Mouse (Mus musculus) MEL (cell line): Measurements from ENCODE around the gene Klhdc8a. TPM values are rescaled to one million over a fixed set of nuclear protein-coding genes. Genes with fewer than 3 reads are reported as not detected.

ENCODE experiments used
- DNase-seq: peaks from one replicate; pipeline ENCODE4 v3.0.0; 2011; ENCODE audit warnings: low read depth, low spot score
- H3K27ac ChIP-seq: 2 replicates; pipeline ENCODE4 v1.5.1; 2012; ENCODE audit warnings: low read depth, mild to moderate bottlenecking, control low read depth, low read length, moderate library complexity; ENCODE audit not compliant: control insufficient read depth
- H3K27me3 ChIP-seq, 2 experiments: fragments of 150-350 bp in 1 of 2; sonication (generic) in 1 of 2; 2 replicates each; pipeline ENCODE4 v1.6.1; 2012; ENCODE audit warnings: low read length in 2 of 2, mild to moderate bottlenecking in 2 of 2, improper control_type of control experiment in 1 of 2, moderate library complexity in 1 of 2; ENCODE audit not compliant: insufficient read depth in 2 of 2, control insufficient read depth in 1 of 2
- H3K36me3 ChIP-seq, 2 experiments: 2 replicates each; pipeline ENCODE4 v1.6.1; 2012 to 2014; ENCODE audit warnings: low read length in 2 of 2, improper control_type of control experiment in 1 of 2, inconsistent platforms in 1 of 2, mild to moderate bottlenecking in 1 of 2; ENCODE audit not compliant: insufficient read depth in 2 of 2, control insufficient read depth in 1 of 2
- H3K4me1 ChIP-seq, 2 experiments: fragments of 150-350 bp in 1 of 2; sonication (generic) in 1 of 2; 2 replicates each; pipeline ENCODE4 v1.6.1; 2012; ENCODE audit warnings: low read length in 2 of 2, improper control_type of control experiment in 1 of 2, mild to moderate bottlenecking in 1 of 2; ENCODE audit not compliant: insufficient read depth in 2 of 2, control insufficient read depth in 1 of 2
- H3K4me3 ChIP-seq, 2 experiments: fragments of 150-350 bp in 1 of 2; sonication (generic) in 1 of 2; 2 replicates each; pipeline ENCODE4 v1.5.1; 2012; ENCODE audit warnings: low read depth in 2 of 2, low read length in 2 of 2, mild to moderate bottlenecking in 2 of 2, moderate library complexity in 2 of 2, control low read depth in 1 of 2, improper control_type of control experiment in 1 of 2; ENCODE audit not compliant: control insufficient read depth in 1 of 2, insufficient read depth in 1 of 2
- H3K79me2 ChIP-seq: 2 replicates; pipeline ENCODE4 v1.6.1; 2012; ENCODE audit warnings: mild to moderate bottlenecking, low read length, moderate library complexity; ENCODE audit not compliant: control insufficient read depth, poor library complexity, insufficient read depth
- H3K9ac ChIP-seq: 2 replicates; pipeline ENCODE4 v1.6.1; 2012; ENCODE audit warnings: low read depth, mild to moderate bottlenecking, control low read depth, low read length, moderate library complexity; ENCODE audit not compliant: control insufficient read depth, poor library complexity, severe bottlenecking
- H3K9me3 ChIP-seq: fragments of 150-350 bp; sonication (generic); replicated peaks from 2 replicates; pipeline ENCODE4 v1.6.1; 2012; ENCODE audit warnings: mild to moderate bottlenecking, low read length, improper control_type of control experiment, moderate library complexity; ENCODE audit not compliant: insufficient read depth
- BHLHE40 ChIP-seq: IDR thresholded peaks from 2 replicates; pipeline ENCODE4 v1.6.1; 2012; ENCODE audit warnings: low read depth, mild to moderate bottlenecking, inconsistent platforms, low read length, improper control_type of control experiment, borderline replicate concordance
- CTCF ChIP-seq, 3 experiments: IDR thresholded peaks in 2 of 3; conservative IDR thresholded peaks in 1 of 3; 2 replicates each; pipeline ENCODE4 v1.5.1; 2011 to 2012; ENCODE audit warnings: low read length in 3 of 3, low read depth in 2 of 3, mild to moderate bottlenecking in 2 of 3, improper control_type of control experiment in 1 of 3, inconsistent platforms in 1 of 3, mixed read lengths in 1 of 3, moderate library complexity in 1 of 3; ENCODE audit not compliant: control insufficient read depth in 1 of 3, insufficient read depth in 1 of 3, poor library complexity in 1 of 3, severe bottlenecking in 1 of 3
- EP300 ChIP-seq, 2 experiments: IDR thresholded peaks; 2 replicates each; pipeline ENCODE4 v1.6.1; 2011; ENCODE audit warnings: improper control_type of control experiment in 2 of 2, low read length in 2 of 2, low read depth in 1 of 2, mild to moderate bottlenecking in 1 of 2
- ETS1 ChIP-seq: IDR thresholded peaks from 2 replicates; pipeline ENCODE4 v1.6.1; 2012; ENCODE audit warnings: low read depth, mild to moderate bottlenecking, inconsistent platforms, low read length, improper control_type of control experiment, moderate library complexity
- GABPA ChIP-seq: IDR thresholded peaks from 2 replicates; pipeline ENCODE4 v1.6.1; 2012; ENCODE audit warnings: low read depth, mild to moderate bottlenecking, inconsistent platforms, low read length, improper control_type of control experiment, moderate library complexity
- GATA1 ChIP-seq: IDR thresholded peaks from 2 replicates; pipeline ENCODE4 v1.6.1; 2011; ENCODE audit warnings: low read depth, low read length, improper control_type of control experiment
- JUND ChIP-seq: IDR thresholded peaks from 2 replicates; pipeline ENCODE4 v1.6.1; 2011; ENCODE audit warnings: low read depth, mild to moderate bottlenecking, improper control_type of control experiment, low read length
- MAFK ChIP-seq: IDR thresholded peaks from 2 replicates; pipeline ENCODE4 v1.6.1; 2011; ENCODE audit warnings: low read depth, mild to moderate bottlenecking, low read length, improper control_type of control experiment, borderline replicate concordance
- MAX ChIP-seq: IDR thresholded peaks from 2 replicates; pipeline ENCODE4 v1.6.1; 2011; ENCODE audit warnings: low read length, improper control_type of control experiment
- MAZ ChIP-seq: IDR thresholded peaks from 2 replicates; pipeline ENCODE4 v1.6.1; 2012; ENCODE audit warnings: low read depth, mild to moderate bottlenecking, inconsistent platforms, low read length, improper control_type of control experiment
- MEF2A ChIP-seq: IDR thresholded peaks from 2 replicates; pipeline ENCODE4 v1.6.1; 2014; ENCODE audit warnings: low read depth, mild to moderate bottlenecking, inconsistent platforms, low read length, improper control_type of control experiment; ENCODE audit not compliant: poor library complexity, insufficient replicate concordance, severe bottlenecking; ENCODE audit errors: extremely low read depth
- MXI1 ChIP-seq: IDR thresholded peaks from 2 replicates; pipeline ENCODE4 v1.6.1; 2011; ENCODE audit warnings: mild to moderate bottlenecking, low read depth, low read length, improper control_type of control experiment
- MYB ChIP-seq: IDR thresholded peaks from 2 replicates; pipeline ENCODE4 v1.6.1; 2011; ENCODE audit warnings: mild to moderate bottlenecking, low read depth, low read length, improper control_type of control experiment
- NELFE ChIP-seq: IDR thresholded peaks from 2 replicates; pipeline ENCODE4 v1.6.1; 2011; ENCODE audit warnings: low read depth, low read length, improper control_type of control experiment
- NRF1 ChIP-seq: IDR thresholded peaks from 2 replicates; pipeline ENCODE4 v1.6.1; 2014; ENCODE audit warnings: low read depth, mild to moderate bottlenecking, inconsistent platforms, low read length, improper control_type of control experiment, moderate library complexity; ENCODE audit not compliant: poor library complexity, insufficient read depth, severe bottlenecking
- POLR2A ChIP-seq, 2 experiments: IDR thresholded peaks; 2 replicates each; pipeline ENCODE4 v1.6.1; 2011 to 2012; ENCODE audit warnings: low read length in 2 of 2, mild to moderate bottlenecking in 2 of 2, control low read depth in 1 of 2, improper control_type of control experiment in 1 of 2, low read depth in 1 of 2, moderate library complexity in 1 of 2; ENCODE audit not compliant: control insufficient read depth in 1 of 2, insufficient read depth in 1 of 2, poor library complexity in 1 of 2
- POLR2AphosphoS2 ChIP-seq: IDR thresholded peaks from 2 replicates; pipeline ENCODE4 v1.6.1; 2011; ENCODE audit warnings: low read length, improper control_type of control experiment
- SIN3A ChIP-seq: IDR thresholded peaks from 2 replicates; pipeline ENCODE4 v1.6.1; 2012; ENCODE audit warnings: low read length, improper control_type of control experiment, inconsistent platforms
- SMC3 ChIP-seq: IDR thresholded peaks from 2 replicates; pipeline ENCODE4 v1.6.1; 2011; ENCODE audit warnings: low read depth, low read length, improper control_type of control experiment
- TBP ChIP-seq: IDR thresholded peaks from 2 replicates; pipeline ENCODE4 v1.8.0; 2011; ENCODE audit warnings: low read depth, low read length, improper control_type of control experiment
- USF1 ChIP-seq: IDR thresholded peaks from 2 replicates; pipeline ENCODE4 v1.6.1; 2014; ENCODE audit warnings: low read depth, mild to moderate bottlenecking, inconsistent platforms, low read length, improper control_type of control experiment, moderate library complexity
- USF2 ChIP-seq, 2 experiments: IDR thresholded peaks; 2 replicates each; pipeline ENCODE4 v1.6.1; 2011 to 2012; ENCODE audit warnings: improper control_type of control experiment in 2 of 2, low read length in 2 of 2, borderline replicate concordance in 1 of 2, inconsistent platforms in 1 of 2, low read depth in 1 of 2, mild to moderate bottlenecking in 1 of 2; ENCODE audit not compliant: insufficient read depth in 1 of 2
- ZC3H11A ChIP-seq: IDR thresholded peaks from 2 replicates; pipeline ENCODE4 v1.6.1; 2012; ENCODE audit warnings: low read depth, mild to moderate bottlenecking, inconsistent platforms, low read length, improper control_type of control experiment
- ZKSCAN1 ChIP-seq: IDR thresholded peaks from 2 replicates; pipeline ENCODE4 v1.6.1; 2012; ENCODE audit warnings: low read depth, mild to moderate bottlenecking, inconsistent platforms, low read length, improper control_type of control experiment, moderate library complexity
- ZMIZ1 ChIP-seq: IDR thresholded peaks from 2 replicates; pipeline ENCODE4 v1.6.1; 2012; ENCODE audit warnings: low read depth, mild to moderate bottlenecking, inconsistent platforms, low read length, improper control_type of control experiment, moderate library complexity
- polyA plus RNA-seq, 2 experiments: library from polyadenylated mRNA; stranded (reverse) in 1 of 2; unstranded in 1 of 2; fragments of >175 nt in 1 of 2; fragments of >200 nt in 1 of 2; gene quantifications; 2 replicates each; pipeline versions ENCODE4 v1.2.1 to v1.2.4; 2012; ENCODE audit warnings: low replicate concordance in 2 of 2, low read depth in 1 of 2; ENCODE audit not compliant: insufficient read length in 2 of 2, insufficient read depth in 1 of 2, missing spikeins in 1 of 2
- total RNA-seq: library from RNA; depleted of rRNA; stranded (reverse); fragments of 300-350 nt; gene quantifications from 2 replicates; pipeline ENCODE4 v1.2.3, GENCODE M21; 2012

The Klhdc8a gene
- total and polyA plus RNA-seq, 3 experiments: not detected

DNA sequence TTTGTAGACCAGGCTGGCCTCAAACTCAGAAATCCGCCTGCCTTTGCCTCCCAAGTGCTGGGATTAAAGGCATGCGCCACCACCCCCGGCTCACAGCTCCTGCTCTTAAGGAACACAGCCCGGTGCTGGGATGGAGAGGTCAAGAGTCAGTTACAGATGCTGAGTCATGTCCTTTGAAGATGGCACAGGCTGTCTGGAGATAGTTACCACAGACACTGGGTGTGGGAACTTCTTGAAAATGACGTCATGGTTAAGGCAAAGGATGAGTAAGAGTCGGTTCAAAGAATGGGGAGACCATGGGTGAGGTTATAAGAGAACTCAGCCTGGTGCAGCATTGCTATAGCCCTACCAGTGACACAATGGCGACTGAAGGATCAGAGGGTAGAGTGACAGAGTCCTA, 33.8 kb upstream of the Klhdc8a start:
- Histone ChIP-seq H3K36me3 (peaks cover 0 to 4% of the 10 kb centered on the region in 2 experiments; a peak in 2 of 4 replicates), H3K79me2 (no peaks in the 10 kb centered on the region), H3K4me3 (no peak overlapping the region), H3K9ac (no peak overlapping the region), H3K27ac (no peak overlapping the region), H3K9me3 (no peaks in the 10 kb centered on the region), H3K4me1 (peaks cover 0 to 6% of the 10 kb centered on the region in 2 experiments; a peak in 2 of 4 replicates), H3K27me3 (peaks cover 0 to 2% of the 10 kb centered on the region in 2 experiments; a peak in 1 of 4 replicates)
- TF ChIP-seq CTCF (IDR thresholded peaks at IDR 0.05 in 2 of 3, conservative IDR thresholded peaks at IDR 0.05 in 1 of 3; ENCODE audit: control insufficient read depth in 1 of 3, insufficient read depth in 1 of 3, low read depth in 2 of 3, low read length in 3 of 3, poor library complexity in 1 of 3, severe bottlenecking in 1 of 3): no peak
- TF ChIP-seq ZC3H11A: no peak
- TF ChIP-seq MAFK: no peak
- TF ChIP-seq ZMIZ1: no peak
- TF ChIP-seq JUND: no peak
- TF ChIP-seq NELFE: no peak
- TF ChIP-seq NRF1: no peak
- no peak for TF ChIP-seq USF1
- TF ChIP-seq EP300 (IDR thresholded peaks at IDR 0.05; ENCODE audit: low read depth in 1 of 2, low read length in 2 of 2): peak in 1 of 2 experiments; percentile 15; a peak in 1 of 4 replicates
- no peak for TF ChIP-seq MYB
- TF ChIP-seq POLR2A (IDR thresholded peaks at IDR 0.05; ENCODE audit: control insufficient read depth in 1 of 2, insufficient read depth in 1 of 2, low read depth in 1 of 2, low read length in 2 of 2, poor library complexity in 1 of 2): no peak
- TF ChIP-seq SMC3: no peak
- no peak for TF ChIP-seq USF2 (IDR thresholded peaks at IDR 0.05; ENCODE audit: borderline replicate concordance in 1 of 2, insufficient read depth in 1 of 2, low read depth in 1 of 2, low read length in 2 of 2)
- no peak for TF ChIP-seq MAZ
- TF ChIP-seq ZKSCAN1: no peak
- TF ChIP-seq GATA1: 0 out of 2 replicates have a peak, but pooled peaks have one; percentile 7
- no peak for TF ChIP-seq BHLHE40
- TF ChIP-seq TBP: no peak
- no peak for TF ChIP-seq POLR2AphosphoS2
- TF ChIP-seq MEF2A: no peak
- TF ChIP-seq MAX: no peak
- no peak for TF ChIP-seq SIN3A
- peak; percentile 80 for TF ChIP-seq ETS1
- no peak for TF ChIP-seq GABPA
- TF ChIP-seq MXI1: no peak
- DNase-seq: peak; percentile 60
